Mouse (Mus musculus) stomach, postnatal 0 days (tissue): ENCODE data around the gene Rell1. TPM values are rescaled to one million over a fixed set of nuclear protein-coding genes. Genes with fewer than 3 reads are reported as not detected.

Source experiments
- ATAC-seq: fragments of 200-750 bp; cut with Nextera tagmentation; 2 replicates; pipeline ENCODE4 v1.8.0; 2017; ENCODE audit not compliant: low FRiP score, low TSS enrichment
- DNase-seq: peaks from one replicate; pipeline ENCODE4 v3.0.0-alpha.2; 2016; ENCODE audit warnings: low spot score
- H3K27ac ChIP-seq: fragments of 300-500 bp; sonication (generic); replicated peaks from 2 replicates; pipeline ENCODE4 v1.5.1; 2014; ENCODE audit warnings: mild to moderate bottlenecking, control low read depth
- H3K27me3 ChIP-seq: fragments of 300-500 bp; sonication (generic); 2 replicates; pipeline ENCODE4 v1.6.1; 2014; ENCODE audit warnings: low read length; ENCODE audit not compliant: control insufficient read depth, insufficient read depth
- H3K36me3 ChIP-seq: fragments of 300-500 bp; sonication (generic); 2 replicates; pipeline ENCODE4 v1.6.1; 2014; ENCODE audit warnings: low read length, mixed read lengths; ENCODE audit not compliant: control insufficient read depth, insufficient read depth
- H3K4me1 ChIP-seq: fragments of 300-500 bp; sonication (generic); replicated peaks from 2 replicates; pipeline ENCODE4 v1.6.1; 2014; ENCODE audit warnings: antibody characterized with exemption; ENCODE audit not compliant: control insufficient read depth, insufficient read depth
- H3K4me2 ChIP-seq: fragments of 300-500 bp; sonication (generic); replicated peaks from 2 replicates; pipeline ENCODE4 v1.6.1; 2014; ENCODE audit warnings: low read depth, mild to moderate bottlenecking, control low read depth, moderate library complexity
- H3K4me3 ChIP-seq: fragments of 300-500 bp; sonication (generic); 2 replicates; pipeline ENCODE4 v1.5.1; 2014; ENCODE audit warnings: low read depth, low read length, control low read depth
- H3K9ac ChIP-seq: fragments of 300-500 bp; sonication (generic); 2 replicates; pipeline ENCODE4 v1.6.1; 2014; ENCODE audit warnings: mild to moderate bottlenecking, low read length, control low read depth, mixed read lengths
- H3K9me3 ChIP-seq: fragments of 300-500 bp; sonication (generic); 2 replicates; pipeline ENCODE4 v1.6.1; 2016; ENCODE audit warnings: low read length; ENCODE audit not compliant: control insufficient read depth
- CTCF ChIP-seq: IDR thresholded peaks from 2 replicates; pipeline ENCODE4 v1.5.1; 2016; ENCODE audit warnings: antibody characterized with exemption, low read depth, mild to moderate bottlenecking, moderate library complexity
- EP300 ChIP-seq: optimal IDR thresholded peaks from 2 replicates; pipeline ENCODE3; 2016; ENCODE audit warnings: antibody characterized with exemption
- WGBS: fragments of 180-500 bp; shearing (Covaris S2); extraction: QIAGEN DNeasy Blood & Tissue Kit; methylation state at CpG from one replicate; pipeline ENCODE4 v1.1.7; 2014; 5-methylcytosine and 5-hydroxymethylcytosine counted together
- polyA plus RNA-seq: library from polyadenylated mRNA; unstranded; fragments of >200 nt; fragmentation: Nextera tagmentation; extraction: Ambion mirVana; gene quantifications from 2 replicates; pipeline ENCODE4 v1.2.1, GENCODE M21; 2015

Gene Rell1
- polyA plus RNA-seq, 1 experiment from 2014 or later, result 17.4 TPM

DNA sequence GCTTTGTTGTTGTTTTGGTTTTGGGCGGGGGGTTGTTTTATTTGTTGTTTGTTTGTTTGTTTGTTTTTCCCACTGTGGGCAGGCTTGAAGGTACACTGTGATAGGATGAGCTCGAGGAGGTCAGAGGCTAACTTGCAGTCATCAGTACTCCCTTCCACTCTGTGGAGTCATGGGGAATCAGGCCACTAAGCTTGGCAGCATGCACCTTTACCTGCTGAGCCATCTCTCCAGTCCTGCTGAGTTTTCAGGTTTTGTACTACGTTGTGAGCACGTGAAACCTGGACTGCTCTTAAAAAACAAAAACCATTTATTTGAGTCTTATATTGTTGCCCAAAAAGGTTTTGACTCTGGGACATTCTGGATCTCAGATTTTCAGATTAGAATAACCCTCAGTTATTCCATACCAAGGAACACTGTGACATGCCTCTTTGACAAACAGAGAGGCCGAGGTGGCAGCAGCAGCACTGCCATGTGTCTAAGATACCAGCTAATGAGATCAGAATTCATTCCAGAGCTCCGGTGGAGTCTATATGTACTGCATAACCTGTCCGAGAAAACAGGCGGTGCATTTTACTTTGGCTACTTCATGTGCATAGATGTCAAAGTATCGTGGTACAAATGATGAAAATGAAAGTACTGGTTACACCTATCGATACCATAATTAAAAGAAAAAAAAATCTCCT, 52.1 kb downstream of the Rell1 start:
- Histone ChIP-seq H3K4me1 (no peaks in the 10 kb centered on the region), H3K4me2 (no peak overlapping the region), H3K27ac (no peak overlapping the region), H3K4me3 (no peak overlapping the region), H3K9me3 (no peaks in the 10 kb centered on the region), H3K27me3 (no peaks in the 10 kb centered on the region), H3K36me3 (no peaks in the 10 kb centered on the region; the same call in 1 of the 2 replicates), H3K9ac (no peak overlapping the region)
- TF ChIP-seq CTCF, result no peak
- no peak for TF ChIP-seq EP300
- 83% methylated on average over 10 of the region's 10 CpGs for WGBS
- no peak for ATAC-seq
- DNase-seq, result no peak

DNA sequence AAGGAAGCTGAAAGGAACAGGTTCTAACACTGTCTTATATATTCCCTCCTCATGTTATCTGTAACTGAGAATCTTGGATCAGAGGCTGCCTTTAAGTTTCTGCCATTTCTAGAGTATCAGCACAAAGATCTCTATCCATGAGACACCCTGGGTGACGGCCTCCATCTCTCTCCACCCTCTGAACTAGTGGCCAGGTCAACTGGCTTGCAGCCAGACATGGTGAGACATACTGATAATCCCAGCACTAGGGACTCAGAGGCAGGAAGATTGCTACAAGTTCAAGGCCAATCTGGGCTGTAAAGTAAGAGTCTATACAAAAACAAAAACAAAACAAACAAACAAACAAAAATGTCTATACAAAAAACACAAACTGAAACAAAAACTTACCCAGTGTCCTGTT, 53.8 kb downstream of the Rell1 start:
- 49% methylated on average over 1 of the region's 1 CpGs for WGBS

DNA sequence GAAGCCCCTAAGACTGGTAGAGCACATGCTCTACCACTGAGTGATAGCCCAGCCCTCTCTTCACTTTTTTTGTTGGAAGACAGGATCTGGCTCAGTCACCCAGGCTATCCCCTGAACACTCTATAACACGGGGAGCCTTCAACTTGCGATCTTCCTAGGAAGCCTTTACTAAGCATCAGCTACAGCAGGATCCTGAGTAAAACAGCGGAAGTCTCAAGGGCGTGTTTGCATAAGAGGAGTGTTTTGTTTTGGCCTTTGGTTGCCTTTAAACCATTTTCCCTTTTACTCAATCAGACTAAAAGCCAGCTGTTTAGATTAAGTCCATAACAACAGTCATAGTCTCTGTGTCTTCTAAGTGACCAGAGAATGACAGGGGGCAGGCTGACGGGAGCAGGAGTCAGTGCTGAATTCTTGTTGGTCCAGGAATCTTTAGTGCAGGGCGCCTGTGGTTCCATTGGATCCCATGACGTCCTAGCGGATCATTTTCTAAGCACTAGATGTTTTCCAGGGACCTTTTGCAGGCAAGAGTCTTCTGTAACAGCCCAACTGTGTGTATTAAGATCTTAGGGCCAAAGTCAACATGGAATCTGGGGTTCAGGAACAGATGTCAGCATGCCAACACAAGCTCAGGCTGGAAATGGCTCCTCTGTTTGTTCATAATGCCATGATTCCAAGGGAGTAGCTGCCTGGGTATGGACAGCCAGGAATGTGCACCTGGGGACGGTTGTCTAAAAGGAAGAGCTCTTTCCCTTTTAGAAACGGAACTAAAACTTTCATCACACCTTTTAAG, 58.3 kb downstream of the Rell1 start:
- no peak overlapping the region for H3K4me2 ChIP-seq
- no peak overlapping the region for H3K9ac ChIP-seq
- no peak overlapping the region for H3K4me3 ChIP-seq
- H3K36me3 ChIP-seq, result no peaks in the 10 kb centered on the region
- no peaks in the 10 kb centered on the region for H3K27me3 ChIP-seq
- WGBS, result 65% methylated on average over 10 of the region's 10 CpGs
- ATAC-seq (no peak; the same call in 1 of the 2 replicates), DNase-seq (no peak)
- TF ChIP-seq EP300 (no peak), CTCF (no peak)
- H3K27ac ChIP-seq, result no peak overlapping the region
- no peaks in the 10 kb centered on the region for H3K9me3 ChIP-seq
- peaks cover 2% of the 10 kb centered on the region; the same call in 1 of the 2 replicates for H3K4me1 ChIP-seq

More for the DNA sequence above, 53.8 kb downstream of the Rell1 start:
- Histone ChIP-seq H3K27me3 (no peaks in the 10 kb centered on the region), H3K4me3 (no peak overlapping the region), H3K4me2 (no peak overlapping the region), H3K9ac (no peak overlapping the region), H3K9me3 (no peaks in the 10 kb centered on the region), H3K27ac (no peak overlapping the region), H3K4me1 (no peaks in the 10 kb centered on the region), H3K36me3 (no peaks in the 10 kb centered on the region)
- ATAC-seq, result no peak
- DNase-seq, result no peak
- TF ChIP-seq EP300 (no peak), CTCF (no peak)

DNA sequence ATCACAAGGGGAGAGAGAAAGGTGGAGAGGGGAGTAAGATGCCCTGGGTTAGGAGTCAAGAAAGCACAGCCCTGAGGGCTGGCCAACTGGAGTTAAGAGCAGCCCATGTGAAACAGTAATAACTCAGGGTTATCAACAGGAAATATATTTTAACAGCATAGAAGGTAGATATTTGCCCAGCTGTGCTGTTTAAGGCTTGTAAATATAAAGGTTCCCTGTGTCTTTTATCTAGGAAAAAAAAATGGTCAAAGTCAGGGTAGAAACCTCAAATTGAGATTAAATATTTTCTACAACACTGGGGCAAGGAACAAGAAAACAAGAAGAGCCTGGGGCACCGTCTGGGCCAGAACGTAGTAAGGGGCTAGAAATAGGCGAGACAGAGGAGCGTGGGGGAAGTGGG, 61.2 kb downstream of the Rell1 start:
- no peaks in the 10 kb centered on the region for H3K9me3 ChIP-seq
- H3K4me2 ChIP-seq, result no peak overlapping the region
- ATAC-seq, result peak; percentile 25; the same call in 1 of the 2 replicates
- no peak overlapping the region for H3K27ac ChIP-seq
- no peak overlapping the region for H3K9ac ChIP-seq
- H3K4me3 ChIP-seq, result no peak overlapping the region
- 72% methylated on average over 4 of the region's 4 CpGs for WGBS
- peaks cover 2% of the 10 kb centered on the region; the same call in 1 of the 2 replicates for H3K4me1 ChIP-seq
- no peaks in the 10 kb centered on the region for H3K27me3 ChIP-seq
- no peaks in the 10 kb centered on the region for H3K36me3 ChIP-seq
- TF ChIP-seq EP300 (no peak), CTCF (no peak)
- DNase-seq, result no peak

DNA sequence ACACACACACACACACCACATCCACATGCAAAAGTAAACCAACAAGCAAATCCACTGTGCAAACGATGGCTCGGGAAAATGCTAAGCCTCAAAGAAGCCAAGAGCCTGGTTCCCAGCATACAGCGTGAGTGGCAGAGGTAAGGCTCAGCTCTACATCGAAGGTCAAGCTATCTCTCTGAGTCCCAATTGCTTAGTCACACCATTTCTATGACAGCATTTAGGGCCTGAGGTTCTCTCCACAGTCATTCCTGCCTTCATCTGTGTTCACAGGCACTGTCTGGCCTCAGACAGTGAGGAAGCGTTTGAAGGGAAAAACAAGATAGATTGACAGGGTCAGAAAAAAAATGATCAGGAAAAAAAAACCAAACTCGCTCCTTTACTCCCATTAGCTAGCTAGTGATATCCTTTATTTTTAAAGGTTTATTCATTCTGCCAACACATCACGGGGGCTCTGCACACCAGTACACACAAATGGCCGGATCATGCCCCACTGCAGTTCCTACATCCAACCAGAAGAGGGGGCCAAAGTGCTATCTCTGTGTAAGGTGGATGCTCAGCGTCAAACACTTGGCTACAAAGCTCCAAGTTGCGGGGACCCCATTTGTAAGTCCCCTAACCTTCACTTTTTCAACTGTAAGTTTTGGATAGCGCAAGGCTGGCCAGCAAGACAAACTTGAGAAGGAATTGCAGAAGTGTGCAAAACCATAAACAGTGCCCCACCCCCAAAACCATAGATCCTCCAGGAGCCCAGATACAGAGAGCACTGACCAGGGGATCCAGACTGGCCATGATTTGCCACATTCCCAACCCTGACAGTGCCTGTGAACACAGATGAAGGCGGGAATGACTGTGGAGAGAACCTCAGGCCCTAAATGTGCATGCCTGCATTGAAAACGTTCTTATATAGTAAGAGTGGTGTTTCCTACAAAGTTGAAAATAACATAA, 62.3 kb downstream of the Rell1 start:
- TF ChIP-seq CTCF (peak; percentile 99), EP300 (no peak)
- 36% methylated on average over 13 of the region's 13 CpGs for WGBS
- Histone ChIP-seq H3K27ac (no peak overlapping the region), H3K36me3 (no peaks in the 10 kb centered on the region), H3K9ac (no peak overlapping the region), H3K9me3 (no peaks in the 10 kb centered on the region), H3K4me1 (peaks cover 2% of the 10 kb centered on the region; the same call in 1 of the 2 replicates), H3K4me3 (no peak overlapping the region), H3K27me3 (no peaks in the 10 kb centered on the region), H3K4me2 (no peak overlapping the region)
- ATAC-seq, result peak; percentile 10; the same call in 1 of the 2 replicates
- peak; percentile 85 for DNase-seq
